Mouse (Mus musculus): ENCODE measurements around the gene Clk4.

The Clk4 gene

DNA sequence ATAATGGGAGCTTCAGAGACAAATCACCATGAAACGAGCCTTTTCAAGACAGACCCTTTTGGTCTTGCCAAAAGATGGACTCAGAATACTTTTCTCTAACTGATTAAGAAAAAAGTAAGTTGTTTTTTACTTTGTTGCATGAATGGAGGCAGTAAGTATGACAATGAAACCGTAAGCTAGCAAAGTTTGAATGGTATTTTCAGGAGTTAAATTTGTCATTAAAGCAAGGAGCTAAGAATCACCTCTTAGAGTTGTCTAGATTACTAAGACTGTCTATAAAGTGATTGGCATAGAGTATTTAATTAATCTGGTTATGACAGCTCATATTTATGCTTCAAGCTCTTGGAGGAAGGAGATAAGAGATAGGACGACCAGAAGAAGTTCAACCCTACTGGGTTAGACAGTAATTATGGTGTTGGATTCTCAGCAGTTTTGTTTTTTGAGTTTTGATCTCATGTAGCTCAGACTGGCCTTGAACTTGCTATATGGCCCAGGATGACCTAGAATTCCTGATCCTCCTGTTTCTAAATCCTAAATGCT lies at the start of gene Clk4:
Gene Clk4 (plus strand): TSS at position 51 of the 540 bp plus-strand sequence.
- DNase-seq (ENCODE audit: extremely low read depth, low read depth), result peak; percentile 26

DNA sequence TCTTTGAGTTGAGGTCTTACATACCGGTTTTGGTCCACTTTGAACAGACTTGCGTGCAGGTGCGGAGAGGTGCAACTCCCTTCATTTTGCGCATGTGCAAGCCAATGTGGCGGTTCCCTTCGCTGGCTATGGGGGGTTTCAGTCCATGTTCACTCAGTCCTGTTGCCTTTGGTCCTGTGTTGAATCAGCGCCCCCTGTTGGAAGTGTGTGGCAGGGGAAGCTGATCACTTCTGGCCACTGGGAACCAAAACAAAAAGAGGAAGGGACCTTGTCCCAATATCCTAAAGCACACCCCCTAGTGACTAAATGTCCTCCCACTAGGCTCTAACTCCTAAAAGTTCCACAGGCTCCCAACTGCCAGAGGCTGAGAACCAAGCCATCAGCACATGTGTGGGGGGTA lies 47.5 kb upstream of the Clk4 start:
- no peak for DNase-seq (ENCODE audit: extremely low read depth, low read depth)

DNA sequence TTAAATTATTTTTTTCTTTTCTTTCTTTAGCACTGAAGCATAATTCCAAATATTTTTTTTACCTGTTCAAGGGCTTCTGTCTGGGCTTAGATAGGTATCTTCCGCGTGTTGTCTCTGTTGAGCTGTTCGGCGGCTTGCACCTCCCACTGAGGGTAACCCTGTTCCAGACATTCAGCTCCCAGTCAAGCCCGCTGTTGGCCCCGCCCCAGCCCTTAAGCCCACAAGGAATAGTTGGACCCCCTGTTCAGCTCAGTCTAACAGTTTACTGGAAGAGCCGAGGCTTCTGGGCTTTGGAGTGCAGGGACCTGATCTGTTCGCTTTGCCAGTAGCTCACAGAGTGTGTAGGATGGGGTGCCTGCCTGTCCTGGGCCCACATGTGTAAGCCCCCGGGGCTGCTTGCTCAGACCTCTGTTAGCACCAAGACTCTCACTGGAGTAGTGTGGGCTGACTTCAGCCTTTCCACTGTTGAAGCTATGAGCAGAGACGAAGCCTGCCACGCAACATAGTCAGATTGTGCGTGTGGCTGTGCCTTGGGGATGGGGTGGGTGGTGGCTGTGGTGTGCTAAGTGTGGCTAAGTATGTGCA lies 42.0 kb upstream of the Clk4 start:
- DNase-seq (ENCODE audit: extremely low read depth, low read depth), result no peak

DNA sequence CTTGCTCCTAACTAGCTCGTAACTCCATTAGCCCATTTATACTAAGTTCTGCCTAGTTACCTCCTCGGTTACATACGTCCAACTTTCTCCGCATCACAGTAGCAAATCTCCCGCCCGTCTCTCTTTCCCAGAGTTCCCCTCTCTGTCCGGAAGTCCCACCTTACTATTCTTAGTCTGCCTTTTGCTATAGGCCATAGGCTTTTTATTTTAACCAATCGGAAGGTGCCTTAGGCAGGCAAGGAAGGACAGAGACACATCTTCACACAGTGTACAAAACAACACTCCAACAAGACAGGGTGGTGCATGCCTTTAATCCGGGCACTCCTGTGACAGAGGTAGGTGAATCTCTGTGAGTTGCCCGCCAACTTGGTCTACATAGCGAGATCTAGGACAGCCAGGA lies 41.2 kb upstream of the Clk4 start, which contains the start of gene Gm12569:
Gene Gm12569 (plus strand): TSS at position 166 of the 400 bp plus-strand sequence.
- no peak for DNase-seq (ENCODE audit: extremely low read depth, low read depth)

DNA sequence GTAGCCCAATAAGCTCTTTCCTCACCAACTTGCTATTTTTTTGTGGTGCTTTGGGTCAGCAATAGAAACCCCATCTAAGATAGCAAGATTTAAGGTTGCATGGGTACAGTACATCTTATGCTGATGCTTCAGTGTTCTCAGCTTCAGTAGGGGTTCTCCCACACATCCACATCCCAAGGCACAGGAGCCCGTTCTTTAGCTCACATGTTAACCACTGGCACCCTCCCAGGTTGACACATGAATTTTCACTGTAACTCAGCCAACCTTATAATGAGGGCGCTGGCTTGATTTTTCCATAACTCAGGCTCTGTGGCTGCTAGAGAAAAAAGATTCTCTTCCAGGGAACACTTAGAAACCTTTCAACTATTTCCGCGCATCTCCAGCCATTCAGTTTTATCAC lies 34.4 kb upstream of the Clk4 start:
- DNase-seq (ENCODE audit: extremely low read depth, low read depth), result no peak

DNA sequence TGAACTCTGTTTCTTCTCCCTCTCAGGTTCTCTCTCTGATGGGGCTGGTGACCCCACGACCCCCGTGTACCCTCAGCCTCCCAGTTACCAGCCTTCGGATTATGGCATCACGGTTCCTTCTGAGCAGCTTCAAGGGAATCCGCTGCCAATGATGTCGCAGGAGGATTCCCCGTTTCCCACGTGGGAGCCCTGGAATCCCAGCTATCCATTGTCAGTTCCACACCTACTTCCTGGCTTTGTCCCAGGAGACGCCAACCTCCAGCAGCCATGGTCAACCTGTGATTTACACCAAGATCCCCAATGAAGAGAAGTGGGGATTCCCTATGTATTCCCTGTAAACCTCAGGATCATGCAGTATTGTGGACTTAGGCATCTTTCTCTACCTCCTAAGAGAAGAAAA lies 26.9 kb upstream of the Clk4 start:
- no peak for DNase-seq (ENCODE audit: extremely low read depth, low read depth)

DNA sequence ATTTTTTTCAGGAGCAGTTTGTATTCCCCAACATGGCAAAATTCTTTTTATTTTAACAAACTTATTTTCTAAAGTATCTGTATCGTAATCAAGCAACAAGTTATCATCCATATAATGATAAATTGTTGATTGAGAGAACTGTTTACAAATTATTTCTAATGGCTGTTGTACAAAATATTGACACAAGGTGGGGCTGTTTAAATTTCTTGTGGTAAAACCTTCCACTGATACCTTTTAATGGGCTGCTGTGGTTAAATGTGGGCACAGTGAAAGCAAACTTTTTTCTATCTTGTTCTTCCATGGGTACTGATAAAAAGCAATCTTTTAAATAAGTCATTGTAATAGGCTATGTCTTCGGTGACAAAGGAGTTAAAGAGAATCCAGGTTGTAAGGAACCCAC lies 18.6 kb upstream of the Clk4 start:
- DNase-seq (ENCODE audit: extremely low read depth, low read depth), result no peak

DNA sequence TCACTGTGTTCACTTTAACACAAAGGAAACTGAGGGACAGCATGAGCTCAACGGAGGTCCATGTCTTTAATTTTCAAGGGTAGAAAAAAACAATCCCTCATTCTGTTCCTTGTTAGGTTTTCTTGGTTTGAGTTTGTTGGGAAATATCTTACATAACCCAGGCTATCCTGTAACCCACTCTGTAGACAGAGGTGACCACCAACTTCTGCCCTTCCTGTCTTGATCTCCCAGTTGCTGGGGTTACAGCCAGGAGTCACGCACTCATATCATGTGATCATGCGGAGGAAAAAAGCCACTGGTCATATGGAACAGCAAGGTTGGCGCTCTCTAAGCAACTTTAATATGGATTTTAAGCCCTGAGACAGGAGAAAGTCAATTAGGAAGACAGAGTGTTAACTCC lies 4.5 kb upstream of the Clk4 start:
- DNase-seq (ENCODE audit: extremely low read depth, low read depth), result no peak

DNA sequence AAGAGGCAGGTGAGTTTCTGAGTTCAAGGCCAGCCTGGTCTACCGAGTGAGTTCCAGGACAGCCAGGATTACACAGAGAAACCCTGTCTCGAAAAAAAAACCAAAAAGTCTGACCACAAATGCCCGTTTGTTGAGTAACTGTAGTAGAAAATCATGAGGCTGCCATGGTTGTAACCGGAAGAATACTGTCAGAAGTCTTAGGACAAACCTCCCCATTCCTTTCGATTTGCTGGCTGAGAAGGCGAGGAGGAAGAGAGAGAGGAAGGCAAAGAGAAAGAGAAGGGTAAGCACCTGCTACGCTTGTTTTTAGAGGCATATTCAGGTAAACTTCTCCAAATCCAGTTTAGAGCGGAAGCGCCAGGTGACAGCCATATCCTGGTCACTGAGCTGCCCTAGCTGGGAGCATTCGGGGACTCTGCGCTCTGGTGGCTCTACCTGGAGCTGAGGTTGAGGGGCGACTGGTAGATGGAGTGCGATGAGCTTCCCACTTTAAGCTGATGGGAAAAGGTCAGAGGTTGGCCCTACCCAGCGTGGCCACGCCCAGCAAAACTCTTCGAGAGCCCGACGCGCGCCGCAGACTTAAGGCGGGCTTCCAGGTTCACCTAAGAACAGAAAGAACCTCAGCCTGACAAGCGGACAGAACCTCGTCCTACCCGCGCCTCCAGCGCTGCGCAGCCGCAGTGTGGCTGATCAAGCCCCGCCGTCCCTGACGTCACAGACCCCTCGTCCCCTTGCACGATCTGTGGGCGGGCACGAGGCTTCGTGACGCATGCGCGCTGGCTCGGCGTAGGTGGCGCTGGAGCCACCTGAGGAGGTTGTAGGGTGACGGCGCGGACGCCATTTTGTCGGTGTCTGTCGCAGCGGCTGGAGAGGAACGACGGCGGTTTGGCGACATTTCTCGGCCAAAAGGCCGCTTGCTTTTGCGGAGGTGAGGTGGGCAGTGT lies 1.1 kb downstream of the Clk4 start, which contains the start of gene BC049762:
Gene BC049762 (minus strand): TSS at position 705 of the 944 bp plus-strand sequence.
- DNase-seq (ENCODE audit: extremely low read depth, low read depth), result peak; percentile 92

DNA sequence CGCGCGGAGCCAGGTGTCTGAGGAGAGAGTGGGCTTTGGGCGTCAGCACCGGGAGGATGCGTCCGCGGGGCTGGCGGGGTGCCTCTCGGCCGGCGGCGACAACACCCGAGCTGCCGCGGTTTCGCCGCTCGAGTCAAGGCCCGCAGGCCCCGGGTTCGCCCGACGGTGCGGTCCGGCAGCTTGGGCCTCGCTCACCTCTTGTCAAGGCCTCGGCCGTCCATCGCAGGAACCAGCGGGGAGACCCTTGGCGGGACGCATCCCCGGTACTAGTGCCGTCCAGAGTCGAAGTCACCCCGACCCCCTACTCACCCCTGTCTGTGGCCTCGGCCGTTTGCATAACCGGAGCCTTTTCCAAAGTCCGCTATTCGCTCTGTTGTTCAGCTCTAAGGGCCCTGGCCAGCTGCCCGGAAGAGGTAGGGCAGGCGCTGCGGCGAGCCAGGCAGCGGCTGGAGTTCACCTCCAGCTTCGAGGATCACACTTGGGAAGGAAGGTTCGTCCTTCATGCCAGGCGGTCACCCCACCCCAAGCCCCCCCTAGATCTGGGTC lies 1.8 kb downstream of the Clk4 start:
- no peak for DNase-seq (ENCODE audit: extremely low read depth, low read depth)

DNA sequence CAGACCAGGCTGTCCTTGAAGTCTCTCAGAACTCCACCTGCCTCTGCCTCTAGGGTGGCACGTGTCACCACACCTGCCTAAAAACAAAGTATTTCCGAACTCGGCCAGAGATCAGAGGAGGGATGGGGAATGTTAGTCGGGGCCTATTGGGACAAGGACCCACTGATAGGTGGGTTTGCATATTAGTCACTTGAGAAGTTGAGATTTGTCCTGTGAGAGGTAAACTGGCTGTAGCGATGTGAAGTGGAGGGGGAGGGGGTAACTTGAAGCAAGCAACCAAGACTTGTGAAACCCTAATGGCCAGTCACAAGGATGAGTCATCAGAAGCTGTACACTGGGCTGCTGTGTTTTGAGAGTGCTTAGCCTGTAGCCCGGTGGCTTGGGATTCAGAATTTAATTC lies 2.8 kb downstream of the Clk4 start:
- peak; percentile 47 for DNase-seq (ENCODE audit: extremely low read depth, low read depth)

DNA sequence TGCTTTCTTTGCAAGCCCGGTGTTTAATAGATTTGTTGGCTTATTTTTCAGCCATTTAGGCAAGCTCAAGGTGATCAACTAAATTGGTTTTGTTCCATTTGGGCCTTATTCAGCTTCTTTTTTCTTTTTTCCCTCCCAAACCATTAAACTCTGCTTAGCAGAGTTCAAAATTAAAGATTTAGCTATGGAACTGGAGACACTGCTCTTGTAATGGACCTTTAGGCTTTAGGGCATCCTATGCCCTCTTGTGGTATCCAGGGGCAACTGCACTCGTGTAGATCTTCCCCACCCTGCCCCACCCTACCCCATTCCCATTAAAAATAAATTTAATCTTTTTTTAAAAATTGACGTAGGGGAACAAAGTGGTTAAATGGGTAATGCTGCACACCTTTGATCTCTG lies 3.8 kb downstream of the Clk4 start:
- DNase-seq (ENCODE audit: extremely low read depth, low read depth), result peak; percentile 24

DNA sequence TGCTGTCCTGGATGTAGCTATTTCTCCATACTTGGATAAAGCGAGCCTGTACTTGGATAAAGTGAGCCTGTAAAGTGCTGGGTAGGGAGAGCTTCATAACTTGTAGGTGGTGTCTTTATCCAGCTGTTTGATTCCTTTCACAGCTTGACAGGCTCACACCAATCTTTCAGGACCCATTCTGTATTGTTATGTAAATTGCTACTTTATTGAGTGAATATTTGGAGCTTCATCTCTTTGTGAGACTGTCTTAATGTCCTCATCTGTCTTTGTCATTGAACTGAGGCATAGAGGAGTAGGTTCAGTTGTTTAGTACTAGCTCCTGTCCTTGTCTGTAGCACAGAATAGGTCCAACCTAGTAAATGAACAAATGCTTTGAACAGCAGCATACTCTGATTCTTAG lies 12.9 kb downstream of the Clk4 start:
- no peak for DNase-seq (ENCODE audit: extremely low read depth, low read depth)

DNA sequence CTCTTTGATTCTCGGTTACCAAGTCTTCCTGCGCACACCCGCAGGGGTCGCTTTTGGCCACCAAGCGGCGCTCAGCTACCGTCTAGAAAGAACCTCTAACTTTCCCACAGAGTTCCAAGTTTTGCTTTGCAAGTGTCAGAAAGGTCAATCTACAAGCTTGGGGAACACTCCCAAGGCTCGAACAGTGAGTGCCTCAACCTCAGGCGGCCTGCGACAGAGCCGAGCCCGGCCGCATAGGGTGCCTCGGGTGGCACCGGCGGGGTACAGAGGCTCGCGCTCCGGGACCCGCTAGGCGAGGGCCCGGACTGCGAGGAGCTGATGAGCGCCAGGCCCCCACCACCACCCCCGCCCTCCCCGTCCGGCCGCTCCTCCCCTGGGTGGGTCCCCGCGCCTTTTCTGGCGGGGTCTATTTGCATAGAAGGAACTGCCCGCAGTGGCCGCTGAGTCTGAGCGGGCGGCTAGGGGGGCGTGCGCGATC lies 28.1 kb downstream of the Clk4 start, which contains the start of gene Col23a1:
Gene Col23a1 (plus strand): TSS at position 357 of the 478 bp plus-strand sequence.
- no peak for DNase-seq (ENCODE audit: extremely low read depth, low read depth)

DNA sequence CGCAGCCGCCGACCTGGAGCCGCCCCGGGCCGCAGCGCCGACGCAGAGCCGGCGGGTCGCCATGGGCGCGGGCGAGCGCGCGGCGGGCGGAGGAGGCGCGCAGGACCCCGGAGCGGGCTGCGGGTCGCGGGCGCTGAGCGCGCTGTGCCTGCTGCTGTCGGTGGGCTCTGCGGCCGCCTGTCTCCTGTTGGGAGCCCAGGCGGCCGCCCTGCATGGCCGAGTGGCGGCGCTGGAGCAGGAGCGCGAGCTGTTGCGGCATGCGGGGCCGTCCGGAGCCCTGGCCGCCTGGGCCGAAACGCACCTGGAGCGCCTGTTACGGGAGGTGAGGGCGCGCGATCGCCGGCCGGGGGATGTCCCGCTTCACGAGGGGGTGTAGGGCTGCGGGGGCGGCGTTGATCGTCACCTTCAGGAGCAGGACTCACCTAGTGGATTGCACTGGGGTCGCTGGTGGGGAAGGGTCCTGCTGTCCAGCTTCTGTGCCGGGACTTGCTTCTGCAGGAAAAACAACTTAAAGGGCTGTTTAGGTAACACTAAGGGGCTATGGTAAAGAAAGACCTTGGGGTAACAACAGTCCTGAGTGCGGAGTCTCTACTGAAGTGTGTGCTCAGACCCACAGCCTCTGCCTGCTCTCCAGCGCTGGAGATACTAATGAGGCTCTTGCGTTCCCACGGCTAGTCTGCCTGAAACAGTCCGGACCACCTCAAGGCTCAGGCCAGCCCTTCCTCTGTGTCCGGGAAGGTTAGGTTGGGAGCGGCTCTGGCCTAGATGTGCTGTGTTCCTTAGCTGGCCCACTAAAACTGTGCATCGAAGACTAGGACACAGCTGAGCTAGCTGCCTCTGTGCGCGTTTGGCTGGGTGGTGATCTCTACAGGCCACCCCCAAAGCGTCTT lies 28.8 kb downstream of the Clk4 start:
- no peak for DNase-seq (ENCODE audit: extremely low read depth, low read depth)

DNA sequence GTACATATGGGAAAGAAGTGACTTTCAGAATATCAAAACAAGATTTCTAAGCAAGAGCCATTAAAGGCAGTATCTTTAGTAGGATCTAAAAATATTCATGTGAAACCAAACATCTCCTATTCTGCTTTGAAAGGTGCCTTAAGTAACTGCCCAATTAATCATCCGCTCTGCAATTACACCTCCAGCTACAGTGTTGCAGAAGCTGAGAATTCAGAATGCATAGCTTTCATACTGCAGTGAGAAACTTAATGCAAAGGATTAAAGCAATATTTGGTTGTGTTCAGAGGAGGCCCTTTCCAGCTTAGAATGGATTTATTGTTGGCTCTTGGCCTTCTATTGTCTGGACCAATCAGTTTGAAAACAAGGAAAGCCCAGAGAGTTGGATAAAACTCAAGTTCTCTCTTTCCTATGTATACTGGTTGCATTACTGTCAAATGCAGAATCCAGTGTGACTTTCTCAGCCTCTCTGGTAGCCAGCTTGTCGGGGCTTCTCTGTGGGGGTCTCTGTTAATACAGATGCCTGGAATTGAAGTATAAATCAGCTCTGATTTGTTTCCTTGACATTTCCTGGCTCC lies 32.5 kb downstream of the Clk4 start:
- no peak for DNase-seq (ENCODE audit: extremely low read depth, low read depth)

DNA sequence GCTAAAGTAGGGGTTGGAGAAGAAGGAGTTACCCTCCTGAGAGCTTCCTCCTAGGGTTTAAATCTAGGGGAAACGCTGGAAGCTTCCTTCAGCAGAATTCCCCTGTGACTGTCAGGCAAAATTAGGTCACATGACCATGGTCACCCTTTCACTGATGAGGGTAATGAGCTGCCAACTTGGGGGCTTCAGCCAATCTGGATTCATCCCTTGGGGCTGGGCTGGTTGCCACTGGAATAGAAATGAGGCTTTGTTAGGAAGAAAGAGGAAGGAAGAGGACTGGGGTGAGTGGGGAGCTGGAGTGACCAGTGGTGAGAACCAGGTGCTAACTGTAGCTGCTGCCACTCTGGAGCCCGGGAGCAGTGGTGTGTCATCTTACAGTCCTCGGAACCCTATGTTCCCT lies 34.2 kb downstream of the Clk4 start:
- no peak for DNase-seq (ENCODE audit: extremely low read depth, low read depth)

DNA sequence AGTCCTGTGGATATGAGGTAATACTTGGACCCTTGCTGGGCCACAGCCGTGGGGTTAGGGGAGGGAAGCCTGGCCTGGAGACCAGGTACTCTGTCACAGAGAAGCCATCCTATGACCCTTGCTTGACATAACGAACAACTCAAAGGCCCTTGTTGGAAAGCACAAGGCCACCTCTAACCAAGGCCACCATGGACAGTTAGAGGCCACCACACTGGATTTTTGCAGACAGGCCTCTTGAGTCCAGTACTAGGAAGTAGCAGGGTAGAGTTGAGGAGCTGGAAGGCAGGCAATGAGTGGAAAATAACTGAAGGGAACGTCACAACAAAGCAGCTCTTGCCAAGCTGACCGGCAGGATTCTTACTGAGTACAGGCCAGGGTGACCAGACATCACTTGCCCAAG lies 37.2 kb downstream of the Clk4 start:
- DNase-seq (ENCODE audit: extremely low read depth, low read depth), result no peak

DNA sequence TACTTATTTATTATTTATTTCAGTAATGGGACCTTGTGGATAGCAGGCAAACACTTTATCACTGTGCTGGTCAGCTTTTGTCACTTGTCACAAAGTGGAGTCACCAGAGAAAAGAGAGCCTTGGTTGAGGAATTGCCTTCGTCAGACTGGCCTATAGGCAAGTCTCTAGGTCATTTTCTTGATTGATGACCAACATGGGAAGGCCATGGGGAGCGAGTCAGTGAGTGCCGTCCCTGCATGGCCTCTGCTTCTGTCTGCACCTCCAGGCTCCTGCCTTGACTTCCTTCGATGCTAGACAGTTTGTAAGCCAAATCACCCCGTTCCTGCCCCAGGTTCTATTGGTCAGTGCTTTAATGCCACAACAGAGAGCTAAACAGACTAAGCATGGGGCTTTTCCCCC lies 40.9 kb downstream of the Clk4 start:
- no peak for DNase-seq (ENCODE audit: extremely low read depth, low read depth)

DNA sequence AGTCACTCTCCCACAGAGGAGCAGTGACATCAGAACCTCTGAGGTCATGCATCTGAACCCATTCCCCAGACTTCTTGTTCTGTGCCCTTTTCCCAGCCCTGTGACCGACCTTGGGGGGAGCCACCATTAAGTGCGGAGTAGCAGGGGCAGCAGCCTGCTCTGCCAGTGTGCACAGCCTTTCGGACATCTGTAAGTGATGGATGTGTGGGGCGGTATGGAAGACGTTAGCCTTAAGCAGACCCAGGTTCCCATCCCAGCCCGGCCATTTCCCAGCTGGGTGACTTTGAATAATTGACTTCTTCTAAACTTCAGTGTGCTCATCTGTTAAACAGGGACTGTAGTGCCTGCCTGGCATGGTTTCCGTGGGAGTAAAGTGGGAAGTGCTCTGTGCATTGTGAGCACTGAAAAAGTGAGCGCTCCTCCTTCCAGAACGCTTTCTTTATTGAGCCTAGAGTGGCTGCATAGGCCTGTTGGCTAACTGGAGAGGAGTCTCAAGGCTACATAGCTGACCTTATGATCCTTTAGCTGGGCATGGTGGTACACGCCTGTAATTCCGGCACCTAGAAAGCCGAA lies 42.5 kb downstream of the Clk4 start:
- no peak for DNase-seq (ENCODE audit: extremely low read depth, low read depth)

All from MEL-GATA-1-ER (cell line).